Mouse (Mus musculus) MEL (cell line): ENCODE data around the gene Ccdc162.

ENCODE experiments used
- CTCF ChIP-seq, 3 experiments: IDR thresholded peaks in 2 of 3; conservative IDR thresholded peaks in 1 of 3; 2 replicates each; pipeline ENCODE4 v1.5.1; 2011 to 2012; ENCODE audit warnings: low read length in 3 of 3, low read depth in 2 of 3, mild to moderate bottlenecking in 2 of 3, improper control_type of control experiment in 1 of 3, inconsistent platforms in 1 of 3, mixed read lengths in 1 of 3, moderate library complexity in 1 of 3; ENCODE audit not compliant: control insufficient read depth in 1 of 3, insufficient read depth in 1 of 3, poor library complexity in 1 of 3, severe bottlenecking in 1 of 3
- EP300 ChIP-seq, 2 experiments: IDR thresholded peaks; 2 replicates each; pipeline ENCODE4 v1.6.1; 2011; ENCODE audit warnings: improper control_type of control experiment in 2 of 2, low read length in 2 of 2, low read depth in 1 of 2, mild to moderate bottlenecking in 1 of 2
- ETS1 ChIP-seq: IDR thresholded peaks from 2 replicates; pipeline ENCODE4 v1.6.1; 2012; ENCODE audit warnings: low read depth, mild to moderate bottlenecking, inconsistent platforms, low read length, improper control_type of control experiment, moderate library complexity
- GABPA ChIP-seq: IDR thresholded peaks from 2 replicates; pipeline ENCODE4 v1.6.1; 2012; ENCODE audit warnings: low read depth, mild to moderate bottlenecking, inconsistent platforms, low read length, improper control_type of control experiment, moderate library complexity
- MYC ChIP-seq: IDR thresholded peaks from 2 replicates; pipeline ENCODE4 v1.6.1; 2011; ENCODE audit warnings: low read depth, mild to moderate bottlenecking, low read length, improper control_type of control experiment, moderate library complexity
- POLR2AphosphoS5 ChIP-seq: IDR thresholded peaks from 2 replicates; pipeline ENCODE4 v1.6.1; 2012; ENCODE audit warnings: low read depth, borderline replicate concordance, mild to moderate bottlenecking, inconsistent platforms, low read length, moderate library complexity, mixed read lengths
- TCF12 ChIP-seq: IDR thresholded peaks from 2 replicates; pipeline ENCODE4 v1.6.1; 2014; ENCODE audit warnings: low read depth, mild to moderate bottlenecking, inconsistent platforms, low read length, improper control_type of control experiment, moderate library complexity

GRCm38 (mm10) chr10:41586947-41587852 lies 129.2 kb downstream of the Ccdc162 start:
- TF ChIP-seq ETS1 (no peak), CTCF (IDR thresholded peaks at IDR 0.05 in 2 of 3, conservative IDR thresholded peaks at IDR 0.05 in 1 of 3; ENCODE audit: control insufficient read depth in 1 of 3, insufficient read depth in 1 of 3, low read depth in 2 of 3, low read length in 3 of 3, poor library complexity in 1 of 3, severe bottlenecking in 1 of 3) (no peak), POLR2AphosphoS5 (no peak), MYC (no peak), EP300 (IDR thresholded peaks at IDR 0.05; ENCODE audit: low read depth in 1 of 2, low read length in 2 of 2) (no peak), GABPA (no peak), TCF12 (no peak)
